Mouse (Mus musculus) limb, embryonic 11.5 days (tissue): ENCODE data around the gene Parva. TPM values are rescaled to one million over a fixed set of nuclear protein-coding genes. Genes with fewer than 3 reads are reported as not detected.

Experiments used
- ATAC-seq: fragments of 200-750 bp; cut with Nextera tagmentation; 2 replicates; pipeline ENCODE4 v1.8.0; 2017; ENCODE audit warnings: low read depth; ENCODE audit not compliant: insufficient number of reproducible peaks, low FRiP score, low TSS enrichment
- DNase-seq: peaks from one replicate; pipeline ENCODE4 v3.0.0-alpha.2; 2015; ENCODE audit warnings: low spot score
- H3K27ac ChIP-seq: fragments of 300-500 bp; sonication (generic); replicated peaks from 2 replicates; pipeline ENCODE4 v1.5.1; 2014; ENCODE audit warnings: low read depth, mild to moderate bottlenecking, low read length
- H3K27me3 ChIP-seq: fragments of 300-500 bp; sonication (generic); 2 replicates; pipeline ENCODE4 v1.6.1; 2014; ENCODE audit warnings: mild to moderate bottlenecking, low read length, mixed read lengths; ENCODE audit not compliant: control insufficient read depth, insufficient read depth
- H3K36me3 ChIP-seq: fragments of 300-500 bp; sonication (generic); 2 replicates; pipeline ENCODE4 v1.6.1; 2014; ENCODE audit warnings: mild to moderate bottlenecking, low read length, moderate library complexity, mixed read lengths; ENCODE audit not compliant: control insufficient read depth, insufficient read depth
- H3K4me1 ChIP-seq: fragments of 300-500 bp; sonication (generic); 2 replicates; pipeline ENCODE4 v1.6.1; 2014; ENCODE audit warnings: low read length, mixed read lengths; ENCODE audit not compliant: control insufficient read depth, insufficient read depth
- H3K4me2 ChIP-seq: fragments of 300-500 bp; sonication (generic); 2 replicates; pipeline ENCODE4 v1.6.1; 2014; ENCODE audit warnings: low read depth, mild to moderate bottlenecking, moderate library complexity; ENCODE audit not compliant: severe bottlenecking
- H3K4me3 ChIP-seq: fragments of 300-500 bp; sonication (generic); 2 replicates; pipeline ENCODE4 v1.5.1; 2014; ENCODE audit warnings: low read depth, low read length
- H3K9ac ChIP-seq: fragments of 300-500 bp; sonication (generic); 2 replicates; pipeline ENCODE4 v1.6.1; 2014; ENCODE audit warnings: mild to moderate bottlenecking, low read length
- H3K9me3 ChIP-seq: fragments of 300-500 bp; sonication (generic); 2 replicates; pipeline ENCODE4 v1.6.1; 2016; ENCODE audit warnings: low read length; ENCODE audit not compliant: control insufficient read depth
- WGBS: fragments of 180-500 bp; shearing (Covaris S2); extraction: QIAGEN DNeasy Blood & Tissue Kit; methylation state at CpG from one replicate; pipeline ENCODE4 v1.1.7; 2014; 5-methylcytosine and 5-hydroxymethylcytosine counted together
- polyA plus RNA-seq: library from polyadenylated mRNA; unstranded; fragments of >200 nt; fragmentation: Nextera tagmentation; extraction: Ambion mirVana; gene quantifications from 2 replicates; pipeline ENCODE4 v1.2.1, GENCODE M21; 2014

Parva gene
- polyA plus RNA-seq, 1 experiment from 2014 or later: 64.2 TPM

DNA sequence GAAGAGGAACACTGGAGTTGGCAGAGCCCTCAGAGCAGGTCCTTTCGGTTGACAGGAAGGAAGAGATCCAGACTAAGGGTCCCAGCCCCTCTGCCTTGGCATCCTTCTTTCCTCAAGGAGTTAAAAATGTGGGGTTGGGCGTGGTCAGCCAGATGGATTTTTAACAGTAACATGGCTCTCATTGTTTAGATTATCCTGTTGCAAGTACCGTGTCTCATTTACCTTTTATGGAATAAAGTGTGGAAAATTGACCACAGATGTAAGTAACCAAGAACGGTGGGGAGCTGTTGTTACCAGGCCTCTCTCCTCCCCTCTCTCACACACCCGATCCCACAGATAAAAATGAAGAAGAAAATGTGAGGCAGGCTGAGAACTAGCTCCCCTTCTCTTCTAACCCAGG, 75.5 kb downstream of the Parva start:
- Histone ChIP-seq H3K27me3 (no peaks in the 10 kb centered on the region), H3K9ac (no peak overlapping the region), H3K4me2 (no peak overlapping the region), H3K27ac (peak overlapping the region; percentile 68; the same call in 1 of the 2 replicates), H3K4me1 (peaks cover 48% of the 10 kb centered on the region), H3K4me3 (no peak overlapping the region), H3K36me3 (no peaks in the 10 kb centered on the region), H3K9me3 (no peaks in the 10 kb centered on the region)
- no peak for ATAC-seq
- 19% methylated on average over 5 of the region's 5 CpGs for whole genome bisulfite sequencing
- DNase-seq: no peak

DNA sequence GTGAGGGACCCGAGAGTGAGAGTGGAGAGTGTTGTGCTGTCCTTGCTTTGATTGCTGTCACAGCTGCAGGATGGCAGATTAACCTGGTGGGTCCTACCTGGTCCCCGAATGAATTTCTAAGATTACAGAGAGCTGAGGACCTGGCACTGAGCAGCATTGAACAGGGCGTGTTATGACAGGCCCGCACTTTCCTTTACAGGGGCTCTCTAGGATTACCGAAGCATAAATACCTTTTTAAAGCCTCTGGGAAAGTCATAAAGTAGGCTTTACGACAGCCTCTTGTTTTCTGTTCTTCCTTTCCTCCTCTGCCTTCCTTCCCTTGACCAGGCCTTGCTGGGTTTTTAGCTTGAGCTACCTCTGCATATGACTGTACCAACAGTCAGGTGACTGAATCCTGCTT, 76.1 kb downstream of the Parva start:
- Histone ChIP-seq H3K4me3 (no peak overlapping the region), H3K36me3 (no peaks in the 10 kb centered on the region), H3K9ac (no peak overlapping the region), H3K4me2 (no peak overlapping the region), H3K9me3 (no peaks in the 10 kb centered on the region), H3K4me1 (peaks cover 48% of the 10 kb centered on the region), H3K27me3 (no peaks in the 10 kb centered on the region), H3K27ac (peak overlapping the region; percentile 68; the same call in 1 of the 2 replicates)
- WGBS: 17% methylated on average over 6 of the region's 6 CpGs
- 0 out of 2 replicates have a peak, but pooled peaks have one; percentile 26 for ATAC-seq
- no peak for DNase-seq

DNA sequence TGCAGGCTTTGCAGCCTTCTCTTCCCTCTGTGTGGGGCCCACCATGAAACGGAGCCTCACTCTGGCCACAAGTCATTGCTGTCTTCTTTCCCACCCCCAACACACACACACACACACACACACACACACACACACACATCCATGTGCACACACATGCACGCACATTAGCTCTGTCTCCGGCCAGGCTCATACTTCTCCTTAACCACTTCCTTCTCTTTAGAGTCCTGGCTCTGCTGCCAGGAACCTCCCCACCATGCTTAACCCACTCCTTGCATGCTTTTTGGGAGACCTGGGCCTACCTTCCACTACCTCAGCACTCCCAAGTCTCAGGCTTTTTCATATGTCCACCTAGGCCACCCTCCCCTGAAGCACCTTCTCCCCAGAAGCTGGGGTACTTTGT, 76.6 kb downstream of the Parva start:
- 47% methylated on average over 3 of the region's 3 CpGs for WGBS
- no peak overlapping the region for H3K4me2 ChIP-seq

DNA sequence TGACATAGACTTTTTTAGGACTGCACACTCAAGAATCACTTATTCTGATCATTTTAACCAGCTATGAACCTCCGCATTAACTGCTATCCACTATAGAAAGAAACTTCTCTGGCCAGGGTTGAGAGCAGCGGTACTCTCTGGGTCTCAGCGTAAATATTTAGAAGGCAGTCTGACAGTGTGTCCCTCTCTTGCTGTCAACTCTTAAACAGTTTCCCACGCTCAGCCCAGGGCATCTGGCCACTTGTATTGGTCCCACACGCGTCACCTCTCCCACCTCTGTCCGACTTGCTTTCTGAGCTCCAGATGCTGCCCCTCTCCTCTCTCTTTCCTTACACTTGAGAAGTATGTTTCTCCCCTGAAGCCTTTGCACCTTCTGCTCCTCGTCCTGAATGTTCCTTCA, 81.8 kb downstream of the Parva start:
- DNase-seq (no peak), ATAC-seq (no peak)
- H3K4me2 ChIP-seq: no peak overlapping the region
- H3K27me3 ChIP-seq: no peaks in the 10 kb centered on the region
- no peaks in the 10 kb centered on the region for H3K9me3 ChIP-seq
- no peaks in the 10 kb centered on the region for H3K36me3 ChIP-seq
- peaks cover 9% of the 10 kb centered on the region for H3K4me1 ChIP-seq
- H3K4me3 ChIP-seq: no peak overlapping the region
- WGBS: 58% methylated on average over 8 of the region's 8 CpGs
- no peak overlapping the region for H3K27ac ChIP-seq
- H3K9ac ChIP-seq: no peak overlapping the region

More for the DNA sequence above, 76.6 kb downstream of the Parva start:
- H3K4me1 ChIP-seq: peaks cover 47% of the 10 kb centered on the region
- no peak for ATAC-seq
- no peaks in the 10 kb centered on the region for H3K27me3 ChIP-seq
- no peak overlapping the region for H3K27ac ChIP-seq
- no peaks in the 10 kb centered on the region for H3K36me3 ChIP-seq
- DNase-seq: no peak
- H3K4me3 ChIP-seq: no peak overlapping the region
- H3K9ac ChIP-seq: no peak overlapping the region
- H3K9me3 ChIP-seq: no peaks in the 10 kb centered on the region

DNA sequence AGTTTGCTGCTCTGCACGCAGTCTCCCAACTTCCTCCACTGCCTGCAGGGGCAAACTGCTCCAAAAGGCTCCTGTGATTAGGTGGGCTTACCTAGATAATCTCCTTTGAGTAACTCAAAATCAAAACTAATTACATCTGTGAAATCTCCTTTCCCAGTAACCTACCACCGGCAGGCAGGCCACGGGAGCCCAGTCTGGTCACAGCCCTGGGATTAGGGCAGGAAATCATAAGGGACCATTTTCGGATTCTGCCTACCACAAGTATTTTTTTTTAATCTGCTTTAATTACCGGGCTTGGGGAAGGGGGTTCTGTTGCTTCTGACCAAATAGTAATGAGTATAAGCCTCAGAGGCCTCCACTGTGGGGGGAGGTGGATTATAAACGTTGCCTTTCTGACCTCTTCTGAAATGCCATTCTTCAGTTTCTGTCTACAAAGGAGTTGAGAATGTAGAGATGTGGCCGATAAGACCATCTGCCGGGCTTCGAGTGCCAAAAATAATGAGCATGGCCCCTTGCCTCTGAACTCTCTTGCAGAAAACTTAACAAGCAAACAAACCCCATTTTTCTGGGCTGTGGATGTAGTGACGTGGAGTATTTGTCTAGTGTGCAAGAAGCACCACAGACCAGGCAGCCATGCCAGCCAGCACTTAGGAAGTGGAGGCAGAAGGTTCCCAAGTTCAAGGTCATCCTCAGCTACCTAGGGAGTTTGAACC, 83.2 kb downstream of the Parva start:
- Histone ChIP-seq H3K4me1 (peaks cover 7% of the 10 kb centered on the region; the same call in 1 of the 2 replicates), H3K9me3 (no peaks in the 10 kb centered on the region), H3K36me3 (no peaks in the 10 kb centered on the region), H3K4me2 (no peak overlapping the region), H3K4me3 (no peak overlapping the region), H3K27me3 (no peaks in the 10 kb centered on the region), H3K9ac (no peak overlapping the region), H3K27ac (no peak overlapping the region)
- no peak for ATAC-seq
- WGBS: 30% methylated on average over 10 of the region's 10 CpGs
- no peak for DNase-seq

DNA sequence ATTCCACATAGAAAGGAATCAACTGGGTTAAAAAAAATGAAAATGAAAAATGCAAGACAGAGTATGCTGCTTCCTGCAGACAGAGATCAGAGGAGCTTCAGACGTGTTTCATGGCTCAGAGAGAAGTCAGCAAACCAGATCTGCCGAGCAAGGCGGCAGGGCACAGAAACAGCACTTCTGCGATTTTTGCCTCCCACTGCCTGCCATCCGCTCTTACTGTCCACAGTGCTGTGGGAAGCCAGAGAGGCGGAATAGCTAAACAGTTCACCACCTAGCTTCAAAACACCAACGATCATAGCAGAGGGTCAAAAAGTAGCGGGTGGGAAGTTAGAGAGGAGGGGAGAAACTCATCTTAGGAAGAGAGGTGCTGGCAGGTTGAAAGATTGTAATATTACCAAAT, 84.0 kb downstream of the Parva start:
- Histone ChIP-seq H3K4me2 (no peak overlapping the region), H3K36me3 (no peaks in the 10 kb centered on the region), H3K4me3 (no peak overlapping the region), H3K9me3 (no peaks in the 10 kb centered on the region), H3K9ac (no peak overlapping the region), H3K4me1 (peaks cover 7% of the 10 kb centered on the region; the same call in 1 of the 2 replicates), H3K27ac (no peak overlapping the region), H3K27me3 (no peaks in the 10 kb centered on the region)
- WGBS: 80% methylated on average over 8 of the region's 8 CpGs
- DNase-seq: no peak
- ATAC-seq: no peak

DNA sequence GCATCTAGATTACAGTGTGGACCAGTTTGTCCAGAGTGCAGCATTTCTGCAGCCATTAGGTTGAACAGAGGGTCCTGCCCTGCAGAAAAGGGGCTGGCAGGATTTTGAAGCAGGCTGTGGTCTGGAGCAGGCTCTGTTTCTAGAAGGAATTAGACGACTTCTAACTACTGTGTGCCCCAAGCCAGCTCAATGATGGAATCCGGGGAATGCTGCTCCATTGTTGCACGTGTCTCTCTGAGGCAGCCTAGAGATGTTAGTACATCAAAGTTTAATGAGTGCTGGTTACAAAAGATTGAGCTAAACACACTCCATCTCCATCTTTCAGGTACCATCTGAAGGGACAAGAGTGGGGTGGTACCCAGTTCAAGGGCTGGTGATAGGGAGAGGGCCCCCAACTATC, 85.0 kb downstream of the Parva start:
- H3K27me3 ChIP-seq: no peaks in the 10 kb centered on the region
- ATAC-seq (no peak), DNase-seq (no peak)
- H3K36me3 ChIP-seq: no peaks in the 10 kb centered on the region
- no peak overlapping the region for H3K4me3 ChIP-seq
- peaks cover 7% of the 10 kb centered on the region; the same call in 1 of the 2 replicates for H3K4me1 ChIP-seq
- H3K9ac ChIP-seq: no peak overlapping the region
- H3K4me2 ChIP-seq: no peak overlapping the region
- no peaks in the 10 kb centered on the region for H3K9me3 ChIP-seq
- WGBS: 65% methylated on average over 3 of the region's 3 CpGs
- H3K27ac ChIP-seq: no peak overlapping the region

DNA sequence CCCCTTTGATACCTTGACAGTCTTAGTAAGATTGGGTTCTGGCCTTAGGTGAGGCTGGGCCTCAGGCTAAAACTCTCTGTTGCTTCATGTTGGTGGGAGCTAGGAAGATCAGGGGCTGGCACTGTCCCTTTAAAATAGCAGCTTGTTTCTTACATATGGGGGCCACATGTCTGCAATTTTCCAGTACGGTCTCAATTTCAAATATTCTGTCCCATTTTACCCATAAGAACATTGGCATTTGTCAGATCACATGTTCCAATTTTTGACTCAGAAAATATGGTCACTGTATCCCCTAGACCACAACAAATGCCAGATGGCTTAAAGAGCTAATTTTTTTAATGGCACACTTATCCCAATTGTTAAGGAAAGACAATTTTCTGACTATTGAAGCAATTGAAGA, 85.6 kb downstream of the Parva start:
- no peak overlapping the region for H3K4me2 ChIP-seq
- no peaks in the 10 kb centered on the region for H3K27me3 ChIP-seq
- no peak overlapping the region for H3K27ac ChIP-seq
- H3K4me1 ChIP-seq: peaks cover 7% of the 10 kb centered on the region; the same call in 1 of the 2 replicates
- WGBS: 57% methylated on average over 1 of the region's 1 CpGs
- DNase-seq (no peak), ATAC-seq (no peak)
- H3K9me3 ChIP-seq: no peaks in the 10 kb centered on the region
- no peak overlapping the region for H3K4me3 ChIP-seq
- H3K36me3 ChIP-seq: no peaks in the 10 kb centered on the region
- H3K9ac ChIP-seq: no peak overlapping the region
